Mouse (Mus musculus): Measurements from ENCODE around the gene Nek7.

DNA sequence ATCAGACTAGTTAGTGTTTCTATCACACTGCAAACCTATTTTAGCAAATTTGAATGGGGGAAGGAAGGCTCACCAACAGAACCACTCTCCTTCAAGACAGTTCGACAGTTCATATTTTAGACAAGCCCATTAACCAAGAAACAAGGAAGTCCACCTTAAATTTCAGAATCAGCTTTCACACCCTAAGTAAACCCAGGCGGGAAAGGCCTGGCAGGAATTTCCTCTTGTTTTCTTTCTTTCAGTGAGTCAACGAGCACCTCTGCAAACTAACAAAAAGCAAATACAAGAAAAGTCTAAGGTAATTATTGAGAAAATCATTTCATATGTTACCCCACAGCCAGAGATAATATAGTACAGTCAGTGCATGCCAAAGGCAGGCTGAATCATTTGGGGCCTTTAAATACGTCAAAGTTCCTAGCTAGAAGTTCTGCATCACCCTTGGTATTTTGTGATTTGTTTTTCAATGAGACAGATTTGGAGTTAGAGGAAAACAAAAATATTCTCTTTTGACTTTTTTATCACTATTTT is 21.1 kb upstream of the Nek7 start:
- TF ChIP-seq GATA1 (IDR thresholded peaks at IDR 0.05; ENCODE audit: borderline replicate concordance, low read length) (no peak), FLI1 (IDR thresholded peaks at IDR 0.05; ENCODE audit: low read length) (no peak)

All from megakaryocyte, embryonic 14.5 days (primary cell).